Mouse (Mus musculus) CH12.LX (cell line): ENCODE measurements at regions not wholly inside any gene's neighbourhood (a gene's known extent, or its start where the extent isn't known, plus 50 kb on each side); places are given as distances from the start of the nearest gene placed in this dataset.
"Not testable (repeated sequence)": the region's sequence is repeated elsewhere in the genome, so short reads cannot be mapped to it uniquely, and the experiment has no call there.

Experiments
- DNase-seq: peaks from one replicate; pipeline ENCODE4 v3.0.0-alpha.2; 2013; ENCODE audit errors: extremely low read depth
- H3K27ac ChIP-seq: 2 replicates; pipeline ENCODE4 v1.5.1; 2012; ENCODE audit warnings: low read depth, mild to moderate bottlenecking, control low read depth, moderate library complexity; ENCODE audit not compliant: insufficient read depth
- H3K27me3 ChIP-seq: replicated peaks from 2 replicates; pipeline ENCODE3; 2012; ENCODE audit warnings: inconsistent platforms
- H3K36me3 ChIP-seq, 2 experiments: replicated peaks in 1 of 2; 2 replicates each; pipeline versions ENCODE3 to v1.6.1; 2012; ENCODE audit warnings: inconsistent platforms in 1 of 2, low read length in 1 of 2, mild to moderate bottlenecking in 1 of 2, mixed read lengths in 1 of 2, moderate library complexity in 1 of 2; ENCODE audit not compliant: control insufficient read depth in 1 of 2, insufficient read depth in 1 of 2
- H3K4me1 ChIP-seq, 2 experiments: 2 replicates each; pipeline ENCODE4 v1.6.1; 2012; ENCODE audit warnings: inconsistent platforms in 1 of 2, moderate library complexity in 1 of 2; ENCODE audit not compliant: insufficient read depth in 2 of 2, control insufficient read depth in 1 of 2
- H3K4me2 ChIP-seq: 2 replicates; pipeline ENCODE4 v1.6.1; 2012; ENCODE audit warnings: low read depth, mild to moderate bottlenecking, control low read depth; ENCODE audit not compliant: poor library complexity, insufficient read depth, severe bottlenecking
- H3K4me3 ChIP-seq, 3 experiments: fragments of 150-350 bp in 1 of 3; sonication (generic) in 1 of 3; replicated peaks in 1 of 3; 2 replicates each; pipeline versions ENCODE3 to v1.5.1; 2011 to 2012; ENCODE audit warnings: low read depth in 2 of 3, low read length in 2 of 3, mild to moderate bottlenecking in 2 of 3, moderate library complexity in 2 of 3, control low read depth in 1 of 3, improper control_type of control experiment in 1 of 3, inconsistent platforms in 1 of 3, mixed read lengths in 1 of 3; ENCODE audit not compliant: poor library complexity in 1 of 3
- H3K79me2 ChIP-seq: replicated peaks from 2 replicates; pipeline ENCODE4 v1.6.1; 2012; ENCODE audit warnings: mild to moderate bottlenecking, moderate library complexity; ENCODE audit not compliant: control insufficient read depth, poor library complexity, insufficient read depth, severe bottlenecking; ENCODE audit errors: extremely low read depth
- H3K9ac ChIP-seq: 2 replicates; pipeline ENCODE4 v1.6.1; 2012; ENCODE audit warnings: low read depth, mild to moderate bottlenecking, control low read depth, moderate library complexity; ENCODE audit not compliant: insufficient read depth
- H3K9me3 ChIP-seq: replicated peaks from 2 replicates; pipeline ENCODE3; 2012; ENCODE audit warnings: low read length, inconsistent platforms, mixed read lengths
- E2F4 ChIP-seq: IDR thresholded peaks from 2 replicates; pipeline ENCODE4 v1.6.1; 2011; ENCODE audit warnings: low read depth, low read length, improper control_type of control experiment; ENCODE audit not compliant: insufficient replicate concordance
- ELF1 ChIP-seq: IDR thresholded peaks from 2 replicates; pipeline ENCODE4 v1.6.1; 2014; ENCODE audit warnings: low read depth, mild to moderate bottlenecking, inconsistent platforms, low read length, improper control_type of control experiment
- JUN ChIP-seq: IDR thresholded peaks from 2 replicates; pipeline ENCODE4 v1.6.1; 2011; ENCODE audit warnings: low read depth, mild to moderate bottlenecking, low read length, improper control_type of control experiment, moderate library complexity; ENCODE audit not compliant: insufficient read depth
- MAZ ChIP-seq: IDR thresholded peaks from 2 replicates; pipeline ENCODE4 v1.6.1; 2012; ENCODE audit warnings: low read depth, mild to moderate bottlenecking, inconsistent platforms, low read length, improper control_type of control experiment, moderate library complexity
- NRF1 ChIP-seq: IDR thresholded peaks from 2 replicates; pipeline ENCODE4 v1.6.1; 2014; ENCODE audit warnings: low read depth, mild to moderate bottlenecking, inconsistent platforms, low read length, improper control_type of control experiment, moderate library complexity
- POLR2A ChIP-seq: IDR thresholded peaks from 2 replicates; pipeline ENCODE4 v1.6.1; 2011; ENCODE audit warnings: low read depth, mild to moderate bottlenecking, improper control_type of control experiment, low read length
- SMC3 ChIP-seq: IDR thresholded peaks from 2 replicates; pipeline ENCODE4 v1.6.1; 2011; ENCODE audit warnings: low read depth, low read length, improper control_type of control experiment
- USF1 ChIP-seq: IDR thresholded peaks from 2 replicates; pipeline ENCODE4 v1.6.1; 2014; ENCODE audit warnings: low read depth, mild to moderate bottlenecking, inconsistent platforms, low read length, improper control_type of control experiment
- ZC3H11A ChIP-seq: IDR thresholded peaks from 2 replicates; pipeline ENCODE4 v1.6.1; 2012; ENCODE audit warnings: low read depth, mild to moderate bottlenecking, inconsistent platforms, low read length, improper control_type of control experiment
- ZNF384 ChIP-seq: IDR thresholded peaks from 2 replicates; pipeline ENCODE4 v1.6.1; 2012; ENCODE audit warnings: low read depth, low read length, improper control_type of control experiment, inconsistent platforms
- dilution Hi-C: fragments of 300-500 bp; cut with MboI; formaldehyde crosslinking; loops from 2 replicates; pipeline ENCODE4 v1.14.3; 2020; ENCODE audit warnings: low sequenced_read_pairs; ENCODE audit not compliant: extremely low pct_unique_long_range_greater_than_20kb, extremely low pct_ligation_motif_present
- in situ Hi-C: fragments of 300-500 bp; cut with MboI; formaldehyde crosslinking; loops from 3 replicates; pipeline ENCODE4 v1.14.3; 2019; ENCODE audit warnings: low sequenced_read_pairs, low pct_ligation_motif_present, low pct_unique_long_range_greater_than_20kb, mixed read lengths

- peak overlapping the region in 2 of 3 experiments; percentile 7 to 20 for H3K4me3 ChIP-seq
- DNase-seq, H3K27me3 ChIP-seq, dilution Hi-C loops, H3K79me2 ChIP-seq, H3K36me3 ChIP-seq, in situ Hi-C loops, H3K27ac ChIP-seq, H3K9me3 ChIP-seq, H3K4me2 ChIP-seq, H3K9ac ChIP-seq: not testable (repeated sequence)
- TF ChIP-seq NRF1: peak; percentile 41
- H3K4me1 ChIP-seq: peaks cover 0 to 12% of the 10 kb centered on the region in 2 experiments; a peak in 1 of 4 replicates
These were observed 783.3 kb downstream of the Ttll7 start for GRCm38 (mm10) chr3:147635486-147635885.

DNA sequence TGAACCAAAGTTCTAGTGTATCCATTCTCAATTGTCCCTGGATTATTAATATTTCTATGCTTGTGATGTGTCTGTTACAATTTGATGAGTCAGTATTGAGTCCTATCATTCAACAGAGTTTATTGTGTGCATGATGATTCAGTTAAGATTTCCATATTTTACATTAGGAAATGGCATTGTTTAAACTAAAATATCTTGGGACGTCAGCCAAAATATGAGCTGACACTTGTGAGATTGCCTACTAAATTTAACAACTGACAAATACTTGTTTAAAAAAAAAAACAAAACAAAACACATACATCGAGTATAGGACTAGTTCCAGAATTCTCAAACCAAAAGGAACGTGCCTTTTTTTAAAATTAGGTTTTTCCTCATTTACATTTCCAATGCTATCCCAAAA is 779.0 kb downstream of the Ttll7 start:
- H3K9ac ChIP-seq: no peak overlapping the region
- no peak overlapping the region for H3K27ac ChIP-seq
- no peaks in the 10 kb centered on the region for H3K9me3 ChIP-seq
- peaks cover 0 to 3% of the 10 kb centered on the region in 2 experiments; a peak in 1 of 4 replicates for H3K4me1 ChIP-seq
- in situ Hi-C loops: no loop called here
- no peak overlapping the region for H3K4me2 ChIP-seq
- H3K4me3 ChIP-seq: no peak overlapping the region
- no peaks in the 10 kb centered on the region for H3K36me3 ChIP-seq
- no peak for DNase-seq
- no peaks in the 10 kb centered on the region for H3K79me2 ChIP-seq
- dilution Hi-C loops: no loop called here
- no peaks in the 10 kb centered on the region for H3K27me3 ChIP-seq
- no peak for TF ChIP-seq JUN

- no peak for TF ChIP-seq MAZ
- no peak for TF ChIP-seq USF1
- no peak for TF ChIP-seq JUN
- TF ChIP-seq ZNF384: no peak
- TF ChIP-seq E2F4: no peak
- TF ChIP-seq ELF1: no peak
- no peak for TF ChIP-seq POLR2A
- TF ChIP-seq SMC3: no peak
- TF ChIP-seq ZC3H11A: no peak
- Histone ChIP-seq H3K79me2 (no peaks in the 10 kb centered on the region), H3K4me3 (no peak overlapping the region), H3K9ac (no peak overlapping the region), H3K4me1 (no peaks in the 10 kb centered on the region), H3K27ac (no peak overlapping the region), H3K9me3 (no peaks in the 10 kb centered on the region), H3K4me2 (no peak overlapping the region), H3K36me3 (no peaks in the 10 kb centered on the region), H3K27me3 (no peaks in the 10 kb centered on the region)
- DNase-seq: no peak
- in situ Hi-C loops (no loop called here), dilution Hi-C loops (no loop called here)
These were observed 731.6 kb downstream of the Ttll7 start for GRCm38 (mm10) chr3:147583697-147584315.
